Mouse (Mus musculus): ENCODE measurements around the gene Adamts16. TPM values are rescaled to one million over a fixed set of nuclear protein-coding genes. Genes with fewer than 3 reads are reported as not detected.

Gene Adamts16
- polyA plus RNA-seq, 1 experiment from 2014 or later = 0.20 TPM

- no peak overlapping the region for H3K9ac ChIP-seq (ENCODE audit: low read depth, low read length)
- no peaks in the 10 kb centered on the region for H3K4me1 ChIP-seq (ENCODE audit: control insufficient read depth, low read depth, low read length)
- H3K9me3 ChIP-seq (replicated peaks; ENCODE audit: control insufficient read depth, low read length) = no peaks in the 10 kb centered on the region
- 44% methylated on average over 4 of the region's 4 CpGs for WGBS (ENCODE audit: insufficient replicate concordance)
- no peak overlapping the region for H3K4me2 ChIP-seq (ENCODE audit: low read depth, low read length)
- peaks cover 16% of the 10 kb centered on the region for H3K27me3 ChIP-seq (ENCODE audit: control insufficient read depth, insufficient read depth, low read depth, low read length)
- ATAC-seq (ENCODE audit: low read depth) = no peak
- no peak overlapping the region for H3K4me3 ChIP-seq (ENCODE audit: low read depth, low read length)
- no peak overlapping the region for H3K27ac ChIP-seq (ENCODE audit: low read length)
- H3K36me3 ChIP-seq (ENCODE audit: control insufficient read depth, insufficient read depth) = no peaks in the 10 kb centered on the region
Measured at GRCm38 (mm10) chr13:70842126-70842525, 515 bp upstream of the Adamts16 start.

GRCm38 (mm10) chr13:70840161-70840560 lies 1.4 kb downstream of the Adamts16 start:
- Histone ChIP-seq H3K36me3 (ENCODE audit: control insufficient read depth, insufficient read depth) (no peaks in the 10 kb centered on the region), H3K27ac (ENCODE audit: low read length) (no peak overlapping the region), H3K4me3 (ENCODE audit: low read depth, low read length) (no peak overlapping the region), H3K9ac (ENCODE audit: low read depth, low read length) (no peak overlapping the region), H3K4me2 (ENCODE audit: low read depth, low read length) (no peak overlapping the region), H3K27me3 (ENCODE audit: control insufficient read depth, insufficient read depth, low read depth, low read length) (peaks cover 16% of the 10 kb centered on the region), H3K9me3 (replicated peaks; ENCODE audit: control insufficient read depth, low read length) (no peaks in the 10 kb centered on the region), H3K4me1 (ENCODE audit: control insufficient read depth, low read depth, low read length) (no peaks in the 10 kb centered on the region)
- ATAC-seq (ENCODE audit: low read depth) = no peak
- WGBS (ENCODE audit: insufficient replicate concordance) = 7% methylated on average over 6 of the region's 6 CpGs

- Histone ChIP-seq H3K36me3 (ENCODE audit: control insufficient read depth, insufficient read depth) (no peaks in the 10 kb centered on the region), H3K4me2 (ENCODE audit: low read depth, low read length) (no peak overlapping the region)
- WGBS (ENCODE audit: insufficient replicate concordance) = 58% methylated on average over 5 of the region's 5 CpGs
Measured at GRCm38 (mm10) chr13:70837571-70837970, 4.0 kb downstream of the Adamts16 start.

GRCm38 (mm10) chr13:70836246-70836645 lies 5.4 kb downstream of the Adamts16 start:
- no peak overlapping the region for H3K27ac ChIP-seq (ENCODE audit: low read length)
- WGBS (ENCODE audit: insufficient replicate concordance) = 53% methylated on average over 7 of the region's 7 CpGs
- H3K27me3 ChIP-seq (ENCODE audit: control insufficient read depth, insufficient read depth, low read depth, low read length) = peaks cover 5% of the 10 kb centered on the region; the same call in 1 of the 2 replicates
- no peak overlapping the region for H3K9ac ChIP-seq (ENCODE audit: low read depth, low read length)
- no peaks in the 10 kb centered on the region for H3K4me1 ChIP-seq (ENCODE audit: control insufficient read depth, low read depth, low read length)
- H3K4me3 ChIP-seq (ENCODE audit: low read depth, low read length) = no peak overlapping the region
- H3K4me2 ChIP-seq (ENCODE audit: low read depth, low read length) = no peak overlapping the region
- H3K36me3 ChIP-seq (ENCODE audit: control insufficient read depth, insufficient read depth) = no peaks in the 10 kb centered on the region
- H3K9me3 ChIP-seq (replicated peaks; ENCODE audit: control insufficient read depth, low read length) = no peaks in the 10 kb centered on the region
- ATAC-seq (ENCODE audit: low read depth) = no peak

More at GRCm38 (mm10) chr13:70837571-70837970, 4.0 kb downstream of the Adamts16 start:
- no peaks in the 10 kb centered on the region for H3K9me3 ChIP-seq (replicated peaks; ENCODE audit: control insufficient read depth, low read length)
- no peak overlapping the region for H3K27ac ChIP-seq (ENCODE audit: low read length)
- H3K4me1 ChIP-seq (ENCODE audit: control insufficient read depth, low read depth, low read length) = no peaks in the 10 kb centered on the region
- ATAC-seq (ENCODE audit: low read depth) = no peak
- no peak overlapping the region for H3K9ac ChIP-seq (ENCODE audit: low read depth, low read length)
- H3K27me3 ChIP-seq (ENCODE audit: control insufficient read depth, insufficient read depth, low read depth, low read length) = peaks cover 15% of the 10 kb centered on the region
- no peak overlapping the region for H3K4me3 ChIP-seq (ENCODE audit: low read depth, low read length)

- no peak for ATAC-seq (ENCODE audit: low read depth)
- H3K27me3 ChIP-seq (ENCODE audit: control insufficient read depth, insufficient read depth, low read depth, low read length) = no peaks in the 10 kb centered on the region
- H3K4me1 ChIP-seq (ENCODE audit: control insufficient read depth, low read depth, low read length) = no peaks in the 10 kb centered on the region
- no peak overlapping the region for H3K9ac ChIP-seq (ENCODE audit: low read depth, low read length)
- H3K27ac ChIP-seq (ENCODE audit: low read length) = no peak overlapping the region
- H3K9me3 ChIP-seq (replicated peaks; ENCODE audit: control insufficient read depth, low read length) = no peaks in the 10 kb centered on the region
- H3K36me3 ChIP-seq (ENCODE audit: control insufficient read depth, insufficient read depth) = no peaks in the 10 kb centered on the region
- WGBS (ENCODE audit: insufficient replicate concordance) = 54% methylated on average over 6 of the region's 6 CpGs
- no peak overlapping the region for H3K4me2 ChIP-seq (ENCODE audit: low read depth, low read length)
- no peak overlapping the region for H3K4me3 ChIP-seq (ENCODE audit: low read depth, low read length)
Measured at GRCm38 (mm10) chr13:70832593-70833138, 8.9 kb downstream of the Adamts16 start.

- Histone ChIP-seq H3K27ac (ENCODE audit: low read length) (no peak overlapping the region), H3K36me3 (ENCODE audit: control insufficient read depth, insufficient read depth) (no peaks in the 10 kb centered on the region), H3K27me3 (ENCODE audit: control insufficient read depth, insufficient read depth, low read depth, low read length) (no peaks in the 10 kb centered on the region), H3K9me3 (replicated peaks; ENCODE audit: control insufficient read depth, low read length) (no peaks in the 10 kb centered on the region), H3K4me1 (ENCODE audit: control insufficient read depth, low read depth, low read length) (no peaks in the 10 kb centered on the region), H3K9ac (ENCODE audit: low read depth, low read length) (no peak overlapping the region), H3K4me3 (ENCODE audit: low read depth, low read length) (no peak overlapping the region), H3K4me2 (ENCODE audit: low read depth, low read length) (no peak overlapping the region)
- ATAC-seq (ENCODE audit: low read depth) = no peak
- WGBS (ENCODE audit: insufficient replicate concordance) = 48% methylated on average over 4 of the region's 4 CpGs
Measured at GRCm38 (mm10) chr13:70831041-70831440, 10.6 kb downstream of the Adamts16 start.

GRCm38 (mm10) chr13:70827507-70827906 lies 14.1 kb downstream of the Adamts16 start:
- no peak overlapping the region for H3K9ac ChIP-seq (ENCODE audit: low read depth, low read length)
- ATAC-seq (ENCODE audit: low read depth) = no peak
- H3K36me3 ChIP-seq (ENCODE audit: control insufficient read depth, insufficient read depth) = no peaks in the 10 kb centered on the region
- no peaks in the 10 kb centered on the region for H3K27me3 ChIP-seq (ENCODE audit: control insufficient read depth, insufficient read depth, low read depth, low read length)
- no peak overlapping the region for H3K4me3 ChIP-seq (ENCODE audit: low read depth, low read length)
- no peaks in the 10 kb centered on the region for H3K9me3 ChIP-seq (replicated peaks; ENCODE audit: control insufficient read depth, low read length)
- H3K4me2 ChIP-seq (ENCODE audit: low read depth, low read length) = no peak overlapping the region
- 57% methylated on average over 4 of the region's 4 CpGs for WGBS (ENCODE audit: insufficient replicate concordance)
- H3K27ac ChIP-seq (ENCODE audit: low read length) = no peak overlapping the region
- H3K4me1 ChIP-seq (ENCODE audit: control insufficient read depth, low read depth, low read length) = no peaks in the 10 kb centered on the region

- no peaks in the 10 kb centered on the region for H3K36me3 ChIP-seq (ENCODE audit: control insufficient read depth, insufficient read depth)
- no peaks in the 10 kb centered on the region for H3K27me3 ChIP-seq (ENCODE audit: control insufficient read depth, insufficient read depth, low read depth, low read length)
- H3K4me1 ChIP-seq (ENCODE audit: control insufficient read depth, low read depth, low read length) = no peaks in the 10 kb centered on the region
- no peak overlapping the region for H3K9ac ChIP-seq (ENCODE audit: low read depth, low read length)
- no peak overlapping the region for H3K4me2 ChIP-seq (ENCODE audit: low read depth, low read length)
- ATAC-seq (ENCODE audit: low read depth) = no peak
- H3K4me3 ChIP-seq (ENCODE audit: low read depth, low read length) = no peak overlapping the region
- no peaks in the 10 kb centered on the region for H3K9me3 ChIP-seq (replicated peaks; ENCODE audit: control insufficient read depth, low read length)
- no peak overlapping the region for H3K27ac ChIP-seq (ENCODE audit: low read length)
- WGBS (ENCODE audit: insufficient replicate concordance) = 74% methylated on average over 5 of the region's 5 CpGs
Measured at GRCm38 (mm10) chr13:70825265-70825664, 16.3 kb downstream of the Adamts16 start.

- H3K4me2 ChIP-seq (ENCODE audit: low read depth, low read length) = no peak overlapping the region
- no peak overlapping the region for H3K9ac ChIP-seq (ENCODE audit: low read depth, low read length)
- H3K4me3 ChIP-seq (ENCODE audit: low read depth, low read length) = no peak overlapping the region
- WGBS (ENCODE audit: insufficient replicate concordance) = 25% methylated on average over 8 of the region's 8 CpGs
- H3K27me3 ChIP-seq (ENCODE audit: control insufficient read depth, insufficient read depth, low read depth, low read length) = no peaks in the 10 kb centered on the region
- no peaks in the 10 kb centered on the region for H3K36me3 ChIP-seq (ENCODE audit: control insufficient read depth, insufficient read depth)
- no peaks in the 10 kb centered on the region for H3K9me3 ChIP-seq (replicated peaks; ENCODE audit: control insufficient read depth, low read length)
- no peaks in the 10 kb centered on the region for H3K4me1 ChIP-seq (ENCODE audit: control insufficient read depth, low read depth, low read length)
- ATAC-seq (ENCODE audit: low read depth) = no peak
- no peak overlapping the region for H3K27ac ChIP-seq (ENCODE audit: low read length)
Measured at GRCm38 (mm10) chr13:70823757-70824156, 17.9 kb downstream of the Adamts16 start.
